Mouse (Mus musculus) forebrain, embryonic 12.5 days (tissue): ENCODE results near the gene Slc22a26. TPM values are rescaled to one million over a fixed set of nuclear protein-coding genes. Genes with fewer than 3 reads are reported as not detected.
"Not testable (repeated sequence)": the region's sequence is repeated elsewhere in the genome, so short reads cannot be mapped to it uniquely, and the experiment has no call there.

ENCODE experiments used
- ATAC-seq: fragments of 200-750 bp; cut with Nextera tagmentation; 2 replicates; pipeline ENCODE4 v1.8.0; 2017; ENCODE audit warnings: moderate TSS enrichment; ENCODE audit not compliant: low FRiP score
- H3K27ac ChIP-seq: fragments of 300-500 bp; sonication (generic); 2 replicates; pipeline ENCODE4 v1.5.1; 2016; ENCODE audit warnings: mild to moderate bottlenecking
- H3K27me3 ChIP-seq: fragments of 300-500 bp; sonication (generic); 2 replicates; pipeline ENCODE4 v1.6.1; 2016; ENCODE audit warnings: mild to moderate bottlenecking
- H3K36me3 ChIP-seq: fragments of 300-500 bp; sonication (generic); replicated peaks from 2 replicates; pipeline ENCODE4 v1.6.1; 2016; ENCODE audit warnings: mild to moderate bottlenecking
- H3K4me1 ChIP-seq: fragments of 300-500 bp; sonication (generic); 2 replicates; pipeline ENCODE4 v1.6.1; 2016
- H3K4me2 ChIP-seq: fragments of 300-500 bp; sonication (generic); 2 replicates; pipeline ENCODE4 v1.6.1; 2016; ENCODE audit warnings: mild to moderate bottlenecking, moderate library complexity
- H3K4me3 ChIP-seq: fragments of 300-500 bp; sonication (generic); replicated peaks from 2 replicates; pipeline ENCODE4 v1.5.1; 2016; ENCODE audit warnings: mild to moderate bottlenecking
- H3K9ac ChIP-seq: fragments of 300-500 bp; sonication (generic); 2 replicates; pipeline ENCODE4 v1.6.1; 2016; ENCODE audit warnings: mild to moderate bottlenecking
- H3K9me3 ChIP-seq: fragments of 300-500 bp; sonication (generic); 2 replicates; pipeline ENCODE4 v1.6.1; 2016
- WGBS: fragments of 180-500 bp; shearing (Covaris S2); methylation state at CpG from one replicate; pipeline ENCODE4 v1.1.7; 2016; 5-methylcytosine and 5-hydroxymethylcytosine counted together
- polyA plus RNA-seq: library from polyadenylated mRNA; unstranded; fragments of >200 nt; fragmentation: Nextera tagmentation; extraction: Ambion mirVana; gene quantifications from 2 replicates; pipeline ENCODE4 v1.2.1, GENCODE M21; 2016

Gene Slc22a26
- polyA plus RNA-seq: not detected in 2 replicates

GRCm38 (mm10) chr19:7802571-7802970, at the start of gene Slc22a26:
Gene Slc22a26, minus strand, starts transcription at chr19:7802667.
- H3K27ac ChIP-seq: no peak within 1 kb of the TSS
- no peaks in the 10 kb centered on the region for H3K27me3 ChIP-seq
- peaks cover 9% of the 10 kb centered on the region for H3K9me3 ChIP-seq
- no peaks in the 10 kb centered on the region for H3K36me3 ChIP-seq
- 87% methylated on average over 1 of the region's 1 CpGs for WGBS
- no peak within 1 kb of the TSS for H3K9ac ChIP-seq
- no peak within 1 kb of the TSS for H3K4me2 ChIP-seq
- H3K4me1 ChIP-seq: no peaks in the 10 kb centered on the region
- ATAC-seq: no peak
- H3K4me3 ChIP-seq: no peak within 1 kb of the TSS

GRCm38 (mm10) chr19:7829851-7830250, 27.4 kb upstream of the Slc22a26 start:
- 66% methylated on average over 2 of the region's 2 CpGs for WGBS
- ATAC-seq: no peak
- peaks cover 19% of the 10 kb centered on the region for H3K9me3 ChIP-seq

GRCm38 (mm10) chr19:7790571-7790970, 11.9 kb downstream of the Slc22a26 start:
- no peaks in the 10 kb centered on the region for H3K36me3 ChIP-seq
- no peaks in the 10 kb centered on the region for H3K4me1 ChIP-seq
- peaks cover 5% of the 10 kb centered on the region; the same call in 1 of the 2 replicates for H3K9me3 ChIP-seq
- ATAC-seq: no peak
- no peak overlapping the region for H3K27ac ChIP-seq
- no peak overlapping the region for H3K4me2 ChIP-seq
- H3K4me3 ChIP-seq: no peak overlapping the region
- H3K27me3 ChIP-seq: no peaks in the 10 kb centered on the region
- 93% methylated on average over 1 of the region's 1 CpGs for WGBS
- H3K9ac ChIP-seq: no peak overlapping the region

More at GRCm38 (mm10) chr19:7829851-7830250, 27.4 kb upstream of the Slc22a26 start:
- Histone ChIP-seq H3K27ac (no peak overlapping the region), H3K27me3 (no peaks in the 10 kb centered on the region), H3K4me3 (no peak overlapping the region), H3K36me3 (no peaks in the 10 kb centered on the region), H3K9ac (no peak overlapping the region), H3K4me1 (no peaks in the 10 kb centered on the region), H3K4me2 (no peak overlapping the region)

DNA sequence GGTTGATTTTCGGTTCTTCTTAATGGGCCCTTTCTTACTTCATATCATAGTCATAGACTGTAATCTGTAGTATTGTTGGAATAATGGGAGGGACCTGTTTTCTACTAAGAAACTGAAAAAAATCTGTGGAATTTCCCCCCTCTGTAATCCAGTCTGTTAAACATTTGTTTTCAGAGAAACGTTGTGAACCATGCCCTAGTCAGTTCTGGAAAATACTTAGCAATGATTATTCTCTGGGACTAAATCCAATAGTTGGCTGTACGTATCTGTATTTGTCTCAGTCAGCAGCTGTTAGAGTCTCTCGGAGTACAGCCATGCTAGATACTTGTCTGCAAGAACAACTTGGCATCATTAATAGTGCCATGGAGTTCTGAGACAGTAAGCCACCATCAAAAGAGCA, 27.2 kb downstream of the Slc22a26 start:
- no peak overlapping the region for H3K4me3 ChIP-seq
- H3K4me2 ChIP-seq: no peak overlapping the region
- peaks cover 5% of the 10 kb centered on the region; the same call in 1 of the 2 replicates for H3K9me3 ChIP-seq
- H3K4me1 ChIP-seq: no peaks in the 10 kb centered on the region
- no peaks in the 10 kb centered on the region for H3K36me3 ChIP-seq
- no peak overlapping the region for H3K27ac ChIP-seq
- H3K9ac ChIP-seq: no peak overlapping the region
- H3K27me3 ChIP-seq: no peaks in the 10 kb centered on the region
- 73% methylated on average over 4 of the region's 4 CpGs for WGBS
- no peak for ATAC-seq

DNA sequence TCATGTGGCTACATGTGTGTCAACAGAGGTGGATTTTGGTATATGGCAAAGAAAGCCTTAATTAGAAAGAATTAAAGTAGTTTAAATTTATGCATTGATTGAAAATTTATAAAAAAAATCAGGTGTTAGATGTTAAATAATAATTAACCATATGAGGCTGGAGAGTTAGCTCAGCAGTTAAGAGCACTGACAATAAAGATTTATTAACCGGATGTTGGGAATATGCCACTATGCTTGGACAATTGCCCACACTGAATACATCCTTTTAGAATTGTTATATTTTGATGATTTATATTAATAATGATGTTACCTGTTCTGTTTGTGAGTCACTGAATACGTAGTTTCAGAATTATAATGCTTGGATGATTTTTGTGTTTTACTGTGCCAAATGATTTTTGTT, 36.3 kb downstream of the Slc22a26 start:
- no peak for ATAC-seq
- H3K27ac ChIP-seq: no peak overlapping the region
- 89% methylated on average over 2 of the region's 2 CpGs for WGBS

DNA sequence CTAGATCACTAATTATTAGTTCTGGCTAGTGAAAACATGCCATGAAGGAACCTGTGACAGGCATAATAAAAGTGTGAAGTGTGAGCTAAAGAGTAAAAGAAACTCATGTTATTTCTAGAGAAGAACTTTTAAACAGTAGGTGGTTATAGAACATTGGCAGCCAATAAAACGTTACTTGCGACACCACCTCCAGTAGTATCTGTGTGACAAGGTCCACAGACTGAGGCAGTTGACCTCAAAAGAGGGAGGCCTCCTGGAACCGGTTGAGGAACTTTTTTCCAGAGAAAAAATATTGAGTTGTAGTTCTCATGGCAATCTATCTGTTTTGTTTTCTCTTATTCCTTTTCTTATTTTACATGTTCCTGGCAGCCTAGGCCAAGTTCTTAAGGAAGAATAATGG, 36.9 kb downstream of the Slc22a26 start:
- no peaks in the 10 kb centered on the region for H3K4me1 ChIP-seq
- no peak overlapping the region for H3K4me2 ChIP-seq
- H3K27me3 ChIP-seq: no peaks in the 10 kb centered on the region
- H3K9ac ChIP-seq: no peak overlapping the region
- no peaks in the 10 kb centered on the region for H3K9me3 ChIP-seq
- no peak for ATAC-seq
- H3K27ac ChIP-seq: no peak overlapping the region
- 91% methylated on average over 3 of the region's 3 CpGs for WGBS
- H3K4me3 ChIP-seq: no peak overlapping the region
- H3K36me3 ChIP-seq: no peaks in the 10 kb centered on the region

More for the DNA sequence above, 36.3 kb downstream of the Slc22a26 start:
- Histone ChIP-seq H3K4me3 (no peak overlapping the region), H3K36me3 (no peaks in the 10 kb centered on the region), H3K9ac (no peak overlapping the region), H3K9me3 (no peaks in the 10 kb centered on the region), H3K27me3 (no peaks in the 10 kb centered on the region), H3K4me1 (no peaks in the 10 kb centered on the region), H3K4me2 (no peak overlapping the region)

DNA sequence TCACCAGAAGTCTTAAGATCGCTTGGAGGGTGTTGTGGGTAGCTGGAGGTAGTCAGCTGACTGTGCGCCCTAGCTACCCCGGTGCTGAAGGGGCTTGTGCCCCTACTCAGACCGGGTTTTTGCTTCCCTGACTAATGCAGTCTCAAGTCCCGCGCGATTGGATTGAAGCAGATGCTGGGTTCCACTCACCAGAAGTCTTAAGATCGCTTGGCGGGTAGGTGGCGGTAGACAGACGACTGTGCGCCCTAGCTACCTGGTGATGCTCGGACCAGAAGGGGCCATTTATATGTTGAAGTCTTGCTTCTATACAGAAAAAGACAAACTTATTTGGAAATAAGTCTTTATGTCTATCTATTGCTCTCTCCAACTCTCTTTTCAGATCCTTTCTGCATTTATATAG, 49.1 kb downstream of the Slc22a26 start:
- H3K27ac ChIP-seq, H3K9me3 ChIP-seq, H3K4me3 ChIP-seq, H3K9ac ChIP-seq, H3K4me1 ChIP-seq, ATAC-seq, H3K27me3 ChIP-seq, H3K36me3 ChIP-seq, H3K4me2 ChIP-seq: not testable (repeated sequence)
- WGBS: 71% methylated on average over 13 of the region's 13 CpGs

Other genes starting within 250 kb of the Slc22a26 start
- 4.4 and 5.0 TPM in 2 replicates for gene Pla2g16, start 245.2 kb downstream of the Slc22a26 start, polyA plus RNA-seq
- 0.08 and 0.10 TPM in 2 replicates for gene Lgals12, start 195.5 kb downstream of the Slc22a26 start, polyA plus RNA-seq
- gene Hrasls5, start 190.1 kb downstream of the Slc22a26 start, polyA plus RNA-seq: not detected in 2 replicates
- gene Slc22a19, start 91.4 kb downstream of the Slc22a26 start, polyA plus RNA-seq: not detected in 2 replicates
- gene Slc22a27, start 163.4 kb upstream of the Slc22a26 start, polyA plus RNA-seq: not detected in 2 replicates